Mouse (Mus musculus) liver, postnatal 0 days (tissue): Measurements from ENCODE around the gene Nudt16l1. TPM values are rescaled to one million over a fixed set of nuclear protein-coding genes. Genes with fewer than 3 reads are reported as not detected.

Experiments used
- ATAC-seq: fragments of 200-750 bp; cut with Nextera tagmentation; 2 replicates; pipeline ENCODE4 v1.8.0; 2017; ENCODE audit warnings: mild to moderate bottlenecking, moderate library complexity
- DNase-seq: peaks from one replicate; pipeline ENCODE4 v3.0.0-alpha.2; 2016
- H3K27ac ChIP-seq: fragments of 300-500 bp; sonication (generic); 2 replicates; pipeline ENCODE4 v1.5.1; 2014; ENCODE audit warnings: antibody characterized with exemption, moderate library complexity, mild to moderate bottlenecking, low read depth
- H3K27me3 ChIP-seq: fragments of 300-500 bp; sonication (generic); 2 replicates; pipeline ENCODE4 v1.6.1; 2014; ENCODE audit warnings: low read length, control low read depth, mixed read lengths; ENCODE audit not compliant: insufficient read depth
- H3K36me3 ChIP-seq: fragments of 300-500 bp; sonication (generic); replicated peaks from 2 replicates; pipeline ENCODE4 v1.6.1; 2014; ENCODE audit warnings: mild to moderate bottlenecking, control low read depth, low read length, moderate library complexity, mixed read lengths; ENCODE audit not compliant: insufficient read depth
- H3K4me1 ChIP-seq: fragments of 300-500 bp; sonication (generic); 2 replicates; pipeline ENCODE4 v1.6.1; 2014; ENCODE audit warnings: antibody characterized with exemption, mild to moderate bottlenecking, control low read depth; ENCODE audit not compliant: insufficient read depth
- H3K4me2 ChIP-seq: fragments of 300-500 bp; sonication (generic); 2 replicates; pipeline ENCODE4 v1.6.1; 2014; ENCODE audit warnings: low read depth, mild to moderate bottlenecking, low read length, moderate library complexity, mixed read lengths
- H3K4me3 ChIP-seq: fragments of 300-500 bp; sonication (generic); 2 replicates; pipeline ENCODE4 v1.5.1; 2014; ENCODE audit warnings: low read depth, low read length
- H3K9ac ChIP-seq: fragments of 300-500 bp; sonication (generic); replicated peaks from 2 replicates; pipeline ENCODE4 v1.6.1; 2014; ENCODE audit warnings: mild to moderate bottlenecking, moderate library complexity
- H3K9me3 ChIP-seq: fragments of 300-500 bp; sonication (generic); 2 replicates; pipeline ENCODE4 v1.6.1; 2016; ENCODE audit warnings: mild to moderate bottlenecking, control low read depth, low read length, mixed read lengths
- CTCF ChIP-seq: sonication (generic); IDR thresholded peaks from 2 replicates; pipeline ENCODE4 v1.5.1; 2016; ENCODE audit warnings: antibody characterized with exemption, low read depth
- EP300 ChIP-seq: IDR thresholded peaks from 2 replicates; pipeline ENCODE4 v1.6.1; 2016; ENCODE audit warnings: antibody characterized with exemption, low read depth, mild to moderate bottlenecking
- WGBS: fragments of 180-500 bp; shearing (Covaris S2); extraction: QIAGEN DNeasy Blood & Tissue Kit; methylation state at CpG from one replicate; pipeline ENCODE4 v1.1.7; 2014; ENCODE audit not compliant: insufficient replicate concordance; 5-methylcytosine and 5-hydroxymethylcytosine counted together
- polyA plus RNA-seq: library from polyadenylated mRNA; unstranded; fragments of >200 nt; fragmentation: Nextera tagmentation; extraction: Ambion mirVana; gene quantifications from 2 replicates; pipeline ENCODE4 v1.2.1, GENCODE M21; 2015

Gene Nudt16l1
- polyA plus RNA-seq, 1 experiment from 2014 or later = 40.2 TPM

DNA sequence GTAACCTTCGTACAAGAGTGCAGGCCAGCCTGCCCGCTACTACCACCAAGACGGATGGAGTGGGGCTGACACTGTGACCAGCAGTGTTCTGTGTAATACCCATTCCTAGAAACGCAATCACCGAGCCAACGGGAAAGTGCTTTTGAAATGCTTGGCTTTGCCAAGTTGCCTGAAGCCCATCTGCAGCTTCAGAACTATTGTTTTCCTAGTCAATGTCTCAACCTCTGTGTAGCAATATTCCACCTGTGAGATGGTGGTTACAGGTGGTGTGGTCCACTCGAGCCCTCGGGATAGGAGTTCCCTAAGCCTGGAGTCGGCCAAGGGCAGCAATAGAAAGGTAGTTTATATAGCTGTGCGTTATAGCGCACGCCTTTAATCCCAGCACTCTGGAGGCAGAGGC lies 46.2 kb downstream of the Nudt16l1 start:
- Histone ChIP-seq H3K4me1 (no peaks in the 10 kb centered on the region), H3K9ac (no peak overlapping the region), H3K4me3 (no peak overlapping the region), H3K27me3 (no peaks in the 10 kb centered on the region), H3K9me3 (no peaks in the 10 kb centered on the region), H3K27ac (no peak overlapping the region), H3K36me3 (no peaks in the 10 kb centered on the region), H3K4me2 (no peak overlapping the region)
- TF ChIP-seq EP300 (no peak), CTCF (no peak)
- DNase-seq (no peak), ATAC-seq (no peak)
- WGBS = 82% methylated on average over 12 of the region's 12 CpGs

Other genes with a start within 250 kb of the Nudt16l1 start
- gene Nmral1, start 219.4 kb upstream of the Nudt16l1 start, polyA plus RNA-seq = 20.4 and 24.1 TPM in 2 replicates
- gene Hmox2, start 212.4 kb upstream of the Nudt16l1 start, polyA plus RNA-seq = 56.8 and 57.7 TPM in 2 replicates
- 46.8 and 50.3 TPM in 2 replicates for gene Cdip1, start 148.5 kb upstream of the Nudt16l1 start, polyA plus RNA-seq
- 0.09 TPM in 1 of 2 replicates, not detected in the other for gene 4930562C15Rik, start 103.3 kb upstream of the Nudt16l1 start, polyA plus RNA-seq
- 15.6 and 16.7 TPM in 2 replicates for gene Ubald1, start 58.4 kb upstream of the Nudt16l1 start, polyA plus RNA-seq
- gene Mgrn1, start 52.5 kb upstream of the Nudt16l1 start, polyA plus RNA-seq = 34.8 and 36.7 TPM in 2 replicates
- gene Anks3, start 25.4 kb downstream of the Nudt16l1 start, polyA plus RNA-seq = 10.5 and 13.0 TPM in 2 replicates
- not detected in 2 replicates for gene Sept12, start 59.1 kb downstream of the Nudt16l1 start, polyA plus RNA-seq
- 23.6 and 23.7 TPM in 2 replicates for gene Smim22, start 68.5 kb downstream of the Nudt16l1 start, polyA plus RNA-seq
- gene Rogdi, start 74.8 kb downstream of the Nudt16l1 start, polyA plus RNA-seq = 105 and 114 TPM in 2 replicates
- 31.4 and 35.7 TPM in 2 replicates for gene Glyr1, start 111.1 kb downstream of the Nudt16l1 start, polyA plus RNA-seq
- gene Ubn1, start 111.3 kb downstream of the Nudt16l1 start, polyA plus RNA-seq = 6.4 and 6.5 TPM in 2 replicates
- 0.39 and 0.54 TPM in 2 replicates for gene Ppl, start 193.7 kb downstream of the Nudt16l1 start, polyA plus RNA-seq
- 0.04 TPM in 1 of 2 replicates, not detected in the other for gene Sec14l5, start 208.3 kb downstream of the Nudt16l1 start, polyA plus RNA-seq